Mouse (Mus musculus) heart, embryonic 13.5 days (tissue): ENCODE measurements around the gene Itgad. TPM values are rescaled to one million over a fixed set of nuclear protein-coding genes. Genes with fewer than 3 reads are reported as not detected.

ENCODE experiments used
- ATAC-seq: fragments of 200-750 bp; cut with Nextera tagmentation; 2 replicates; pipeline ENCODE4 v1.8.0; 2017; ENCODE audit warnings: moderate TSS enrichment; ENCODE audit not compliant: insufficient number of reproducible peaks, low FRiP score, low TSS enrichment; ENCODE audit errors: extremely low read depth
- H3K27ac ChIP-seq: fragments of 300-500 bp; sonication (generic); replicated peaks from 2 replicates; pipeline ENCODE4 v1.5.1; 2015; ENCODE audit warnings: moderate library complexity, mild to moderate bottlenecking, inconsistent platforms
- H3K27me3 ChIP-seq: fragments of 300-500 bp; sonication (generic); replicated peaks from 2 replicates; pipeline ENCODE4 v1.6.1; 2015; ENCODE audit warnings: mild to moderate bottlenecking, inconsistent platforms
- H3K36me3 ChIP-seq: fragments of 300-500 bp; sonication (generic); 2 replicates; pipeline ENCODE4 v1.6.1; 2015; ENCODE audit warnings: mild to moderate bottlenecking, inconsistent platforms
- H3K4me1 ChIP-seq: fragments of 300-500 bp; sonication (generic); 2 replicates; pipeline ENCODE4 v1.6.1; 2015; ENCODE audit warnings: inconsistent platforms
- H3K4me2 ChIP-seq: fragments of 300-500 bp; sonication (generic); 2 replicates; pipeline ENCODE4 v1.6.1; 2015; ENCODE audit warnings: inconsistent platforms, mild to moderate bottlenecking, moderate library complexity
- H3K4me3 ChIP-seq: fragments of 300-500 bp; sonication (generic); 2 replicates; pipeline ENCODE4 v1.5.1; 2015; ENCODE audit warnings: moderate library complexity, mild to moderate bottlenecking, inconsistent platforms
- H3K9ac ChIP-seq: fragments of 300-500 bp; sonication (generic); 2 replicates; pipeline ENCODE4 v1.6.1; 2015; ENCODE audit warnings: inconsistent platforms, mild to moderate bottlenecking, moderate library complexity
- H3K9me3 ChIP-seq: fragments of 300-500 bp; sonication (generic); 2 replicates; pipeline ENCODE4 v1.6.1; 2016; ENCODE audit warnings: inconsistent platforms
- WGBS: fragments of 180-500 bp; shearing (Covaris S2); methylation state at CpG from one replicate; pipeline ENCODE4 v1.1.7; 2015; ENCODE audit warnings: mixed read lengths; 5-methylcytosine and 5-hydroxymethylcytosine counted together
- polyA plus RNA-seq: library from polyadenylated mRNA; unstranded; fragments of >200 nt; fragmentation: Nextera tagmentation; extraction: Ambion mirVana; gene quantifications from 2 replicates; pipeline ENCODE4 v1.2.1, GENCODE M21; 2015

The Itgad gene
- polyA plus RNA-seq, 1 experiment from 2014 or later, result 0.25 TPM

DNA sequence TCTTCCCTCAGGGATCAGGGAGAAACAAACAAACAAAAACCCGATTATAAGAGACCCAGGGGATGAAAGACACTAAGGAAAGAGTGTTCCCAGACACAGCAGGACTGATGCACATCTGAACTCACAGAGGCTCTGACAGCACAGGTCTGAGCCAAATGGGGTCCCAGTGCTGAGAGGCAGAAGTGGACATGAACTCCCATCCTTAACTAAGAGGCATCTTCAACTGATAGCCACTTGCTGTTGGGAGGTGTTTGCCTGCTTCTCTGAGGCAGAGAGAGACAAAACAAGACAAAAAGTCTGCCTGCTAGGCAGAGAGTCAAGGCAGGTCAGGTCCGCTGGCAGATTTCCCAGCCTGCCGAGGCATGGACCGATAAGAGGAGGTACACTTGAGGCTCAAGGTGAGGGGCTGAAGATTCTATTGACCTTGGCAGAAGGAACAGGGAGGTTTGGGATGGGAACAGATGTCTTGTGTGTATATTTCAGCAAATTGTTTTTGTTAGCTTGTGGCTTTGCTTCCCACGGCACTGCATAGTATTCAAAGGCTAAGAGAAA lies 102.7 kb downstream of the Itgad start:
- no peak overlapping the region for H3K4me3 ChIP-seq
- no peaks in the 10 kb centered on the region for H3K9me3 ChIP-seq
- 18% methylated on average over 5 of the region's 5 CpGs for WGBS
- peaks cover 28% of the 10 kb centered on the region for H3K4me1 ChIP-seq
- peak overlapping the region; percentile 54 for H3K9ac ChIP-seq
- peaks cover 32% of the 10 kb centered on the region for H3K36me3 ChIP-seq
- peak overlapping the region; percentile 37; the same call in 1 of the 2 replicates for H3K4me2 ChIP-seq
- peak overlapping the region; percentile 41; the same call in 1 of the 2 replicates for H3K27ac ChIP-seq
- no peaks in the 10 kb centered on the region for H3K27me3 ChIP-seq
- ATAC-seq, result no peak

DNA sequence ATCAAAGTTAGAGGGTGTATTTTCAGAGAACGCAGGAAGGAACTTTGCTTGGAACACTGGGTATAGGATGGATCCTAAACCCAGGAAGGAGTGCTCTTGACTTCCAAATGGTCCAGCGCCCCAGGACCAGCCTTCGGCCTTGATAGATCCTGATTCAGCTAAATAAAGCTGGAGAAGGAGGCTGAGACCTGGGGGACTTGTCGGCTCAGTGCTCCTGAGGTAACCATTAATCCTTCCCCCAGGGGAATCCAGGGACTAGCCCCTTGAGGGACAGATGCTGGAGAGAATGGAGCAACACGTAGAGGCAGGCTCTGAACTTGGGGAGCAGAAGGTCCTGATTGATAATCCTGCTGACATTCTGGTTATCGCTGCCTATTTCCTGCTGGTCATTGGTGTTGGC lies 111.2 kb downstream of the Itgad start, which contains the start of gene Slc5a2:
Gene Slc5a2 (plus strand): TSS at position 247 of the 400 bp plus-strand sequence.
- no peaks in the 10 kb centered on the region for H3K27me3 ChIP-seq

GRCm38 (mm10) chr7:128266056-128266455 lies 111.9 kb downstream of the Itgad start:
- Histone ChIP-seq H3K9ac (no peak overlapping the region), H3K27me3 (no peaks in the 10 kb centered on the region), H3K4me2 (no peak overlapping the region), H3K27ac (no peak overlapping the region), H3K4me1 (peaks cover 10% of the 10 kb centered on the region), H3K9me3 (no peaks in the 10 kb centered on the region), H3K4me3 (no peak overlapping the region), H3K36me3 (0 out of 2 replicates have a peak, but pooled peaks cover 1% of the 10 kb centered on the region)
- WGBS, result 67% methylated on average over 5 of the region's 5 CpGs
- ATAC-seq, result no peak

More for the DNA sequence above, 111.2 kb downstream of the Itgad start, which contains the start of gene Slc5a2:
- Histone ChIP-seq H3K4me3 (no peak within 1 kb of the TSS), H3K4me2 (no peak within 1 kb of the TSS), H3K9ac (no peak within 1 kb of the TSS), H3K27ac (no peak within 1 kb of the TSS), H3K4me1 (peaks cover 4% of the 10 kb centered on the region), H3K36me3 (no peaks in the 10 kb centered on the region), H3K9me3 (no peaks in the 10 kb centered on the region)
- 76% methylated on average over 6 of the region's 6 CpGs for WGBS
- ATAC-seq, result no peak

DNA sequence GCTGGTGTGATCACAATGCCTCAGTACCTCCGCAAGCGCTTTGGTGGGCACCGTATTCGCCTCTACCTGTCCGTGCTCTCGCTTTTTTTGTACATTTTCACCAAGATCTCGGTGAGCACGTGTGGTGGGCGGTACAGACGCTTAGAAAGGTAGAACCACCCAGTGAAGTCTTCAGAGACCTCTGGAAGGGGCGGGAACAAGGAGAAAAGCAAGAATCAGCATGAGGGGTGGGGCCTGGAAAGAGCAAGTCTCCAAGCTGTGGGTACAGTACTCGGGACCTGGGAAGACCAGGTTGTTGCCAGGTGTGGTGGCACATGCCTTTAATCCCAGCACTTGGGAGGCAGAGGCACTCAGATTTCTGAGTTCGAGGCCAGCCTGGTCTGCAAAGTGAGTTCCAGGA lies 113.2 kb downstream of the Itgad start:
- Histone ChIP-seq H3K36me3 (peaks cover 15% of the 10 kb centered on the region), H3K9ac (no peak overlapping the region), H3K4me3 (no peak overlapping the region), H3K27ac (no peak overlapping the region), H3K4me1 (peaks cover 10% of the 10 kb centered on the region), H3K27me3 (no peaks in the 10 kb centered on the region), H3K9me3 (no peaks in the 10 kb centered on the region), H3K4me2 (no peak overlapping the region)
- no peak for ATAC-seq
- WGBS, result 63% methylated on average over 13 of the region's 13 CpGs

- no peak overlapping the region for H3K9ac ChIP-seq
- no peak for ATAC-seq
- 80% methylated on average over 7 of the region's 7 CpGs for WGBS
- H3K27me3 ChIP-seq, result no peaks in the 10 kb centered on the region
- H3K36me3 ChIP-seq, result peaks cover 19% of the 10 kb centered on the region
- no peak overlapping the region for H3K4me3 ChIP-seq
- H3K9me3 ChIP-seq, result no peaks in the 10 kb centered on the region
- H3K4me1 ChIP-seq, result peaks cover 10% of the 10 kb centered on the region
- H3K27ac ChIP-seq, result no peak overlapping the region
- no peak overlapping the region for H3K4me2 ChIP-seq
These were observed 113.6 kb downstream of the Itgad start for GRCm38 (mm10) chr7:128267813-128268212.

GRCm38 (mm10) chr7:128270431-128270850 lies 116.3 kb downstream of the Itgad start:
- H3K27ac ChIP-seq, result no peak overlapping the region
- peak overlapping the region; percentile 45 for H3K4me2 ChIP-seq
- WGBS, result 30% methylated on average over 13 of the region's 13 CpGs
- no peak overlapping the region for H3K9ac ChIP-seq
- H3K4me1 ChIP-seq, result peaks cover 10% of the 10 kb centered on the region
- H3K27me3 ChIP-seq, result no peaks in the 10 kb centered on the region
- H3K4me3 ChIP-seq, result no peak overlapping the region
- no peaks in the 10 kb centered on the region for H3K9me3 ChIP-seq
- ATAC-seq, result peak; percentile 47
- peaks cover 45% of the 10 kb centered on the region for H3K36me3 ChIP-seq

- Histone ChIP-seq H3K36me3 (peaks cover 56% of the 10 kb centered on the region), H3K27ac (no peak overlapping the region), H3K9ac (no peak overlapping the region), H3K9me3 (no peaks in the 10 kb centered on the region), H3K27me3 (no peaks in the 10 kb centered on the region), H3K4me2 (no peak overlapping the region), H3K4me3 (no peak overlapping the region), H3K4me1 (peaks cover 10% of the 10 kb centered on the region)
- WGBS, result 90% methylated on average over 9 of the region's 9 CpGs
- no peak for ATAC-seq
These were observed 117.3 kb downstream of the Itgad start for GRCm38 (mm10) chr7:128271496-128271895.

Other genes starting within 250 kb of the Itgad start
- 25.1 and 27.0 TPM in 2 replicates for gene Kat8, start 241.9 kb upstream of the Itgad start, polyA plus RNA-seq
- gene Prss8, start 224.3 kb upstream of the Itgad start, polyA plus RNA-seq, result 1.6 and 1.8 TPM in 2 replicates
- 8.4 and 8.6 TPM in 2 replicates for gene Prss36, start 207.7 kb upstream of the Itgad start, polyA plus RNA-seq
- 310 and 313 TPM in 2 replicates for gene Fus, start 186.9 kb upstream of the Itgad start, polyA plus RNA-seq
- gene Pycard, start 160.5 kb upstream of the Itgad start, polyA plus RNA-seq, result 39.1 and 42.6 TPM in 2 replicates
- gene Trim72, start 150.4 kb upstream of the Itgad start, polyA plus RNA-seq, result 0.76 and 1.0 TPM in 2 replicates
- 0.31 and 0.51 TPM in 2 replicates for gene Itgam, start 91.7 kb upstream of the Itgad start, polyA plus RNA-seq
- not detected in 2 replicates for gene Gm49368, start 91.7 kb upstream of the Itgad start, polyA plus RNA-seq
- 0.11 and 0.15 TPM in 2 replicates for gene Itgax, start 24.8 kb upstream of the Itgad start, polyA plus RNA-seq
- gene Cox6a2, start 52.0 kb downstream of the Itgad start, polyA plus RNA-seq, result 617 and 701 TPM in 2 replicates
- gene Armc5, start 83.0 kb downstream of the Itgad start, polyA plus RNA-seq, result 12.8 and 13.1 TPM in 2 replicates
- 5.8 and 6.5 TPM in 2 replicates for gene 9130023H24Rik, start 83.7 kb downstream of the Itgad start, polyA plus RNA-seq
- gene Tgfb1i1, start 92.4 kb downstream of the Itgad start, polyA plus RNA-seq, result 165 and 177 TPM in 2 replicates
- not detected in 2 replicates for gene Slc5a2, start 111.3 kb downstream of the Itgad start, polyA plus RNA-seq
- 16.6 and 17.3 TPM in 2 replicates for gene BC017158, start 143.8 kb downstream of the Itgad start, polyA plus RNA-seq